Mouse (Mus musculus) erythroblast, embryonic 14.5 days (primary cell): ENCODE results near the gene Sap25.

Experiments used
- GATA1 ChIP-seq: IDR thresholded peaks from 2 replicates; pipeline ENCODE4 v1.6.1; 2012; ENCODE audit warnings: low read length, inconsistent platforms, mixed read lengths
- TAL1 ChIP-seq: IDR thresholded peaks from 3 replicates; pipeline ENCODE4 v1.6.1; 2012; ENCODE audit warnings: low read length, inconsistent platforms, mixed read lengths

DNA sequence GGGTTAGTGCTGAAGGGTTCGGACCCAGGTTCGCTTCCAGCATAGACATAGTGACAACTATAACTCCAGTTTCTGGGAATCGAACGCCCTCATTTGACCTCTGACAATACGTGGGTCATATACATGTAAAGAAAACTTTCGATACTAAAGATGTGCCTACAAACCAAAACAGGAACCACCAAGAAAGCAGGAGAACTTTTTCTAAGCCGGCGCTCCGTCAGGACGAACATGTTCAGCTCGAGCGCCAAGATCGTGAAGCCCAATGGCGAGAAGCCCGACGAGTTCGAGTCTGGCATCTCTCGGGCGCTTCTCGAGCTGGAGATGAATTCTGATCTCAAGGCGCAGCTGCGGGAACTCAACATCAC lies 39.8 kb upstream of the Sap25 start:
- TF ChIP-seq GATA1 (no peak), TAL1 (no peak)
